8 mouse cellular contexts compared by ENCODE assay signal in the genomic region with DNA sequence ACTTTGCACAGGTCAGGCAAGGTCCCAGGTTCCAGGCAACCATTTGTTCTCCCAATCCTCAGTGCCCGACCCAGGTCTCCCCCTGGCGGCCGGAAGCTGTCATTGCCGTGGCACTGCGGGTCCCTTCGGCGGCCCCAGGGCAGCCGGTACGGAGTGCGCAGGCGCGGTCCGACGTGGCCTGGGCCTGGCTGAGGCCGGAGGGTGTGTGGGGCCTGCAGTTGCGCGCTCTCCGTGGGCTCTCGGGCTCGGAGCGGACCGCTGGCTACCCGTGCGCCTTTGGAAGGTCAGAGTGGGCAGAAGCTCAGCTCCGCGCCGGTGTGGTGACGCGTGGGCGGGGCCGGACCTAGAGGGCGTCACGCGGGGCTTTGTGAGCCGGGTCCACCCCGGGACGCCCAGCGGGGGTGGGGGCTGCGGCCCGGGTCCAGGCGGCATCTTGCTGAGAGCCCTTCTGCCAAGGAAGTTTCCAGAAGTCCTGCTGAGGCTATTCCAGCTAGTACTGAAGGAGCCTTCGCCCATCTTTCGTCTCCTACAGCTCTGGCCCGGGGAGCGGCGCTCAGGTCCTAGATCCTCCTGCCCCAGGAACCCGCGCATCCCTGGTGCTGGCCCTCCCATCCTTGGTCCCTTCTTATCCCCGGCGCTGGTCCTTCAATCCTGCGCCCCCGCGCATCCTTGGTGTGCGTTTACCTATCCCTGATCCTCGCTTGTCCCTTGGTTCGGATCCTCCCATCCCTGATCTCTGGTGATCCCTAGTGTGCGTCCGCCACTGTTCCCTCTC. TPM values are rescaled to one million over a fixed set of nuclear protein-coding genes. Genes with fewer than 3 reads are reported as not detected.
DNase-seq lines count a peak whose midpoint lies in the region; ATAC-seq lines count a peak whose summit lies in the region.

Spg20 (plus strand) TSS at position 174 of the 775 bp plus-strand sequence.

- H3K4me2 ChIP-seq in hindbrain, embryonic 15.5 days = peak within 1 kb of the TSS; percentile 75

- ATAC-seq in hindbrain, embryonic 15.5 days (ENCODE audit: low FRiP score, low read depth) = peak; percentile 96

- peak within 1 kb of the TSS; percentile 77 for H3K4me3 ChIP-seq in hindbrain, embryonic 15.5 days

- peak; percentile 87 for DNase-seq in R1 (ENCODE audit: low read depth, low spot score)
- peak; percentile 99 for DNase-seq in cerebellum, postnatal 25 days
- peak; percentile 95 to 98 for DNase-seq in frontal cortex, postnatal 36 days (ENCODE audit: low spot score in 2 of 2)
- peak; percentile 89 for DNase-seq in left cerebral cortex, adult 11 months (ENCODE audit: low spot score)
- DNase-seq in lung, postnatal 4 days = peak; percentile 94 to 97
- DNase-seq in retina, postnatal 7 days (ENCODE audit: low read depth, low spot score) = peak; percentile 86
- DNase-seq in urinary bladder, adult 2 months (ENCODE audit: low spot score) = peak; percentile 99

- no peaks in the 10 kb centered on the region for H3K27me3 ChIP-seq in hindbrain, embryonic 15.5 days

- H3K9ac ChIP-seq in hindbrain, embryonic 15.5 days = peak within 1 kb of the TSS; percentile 94

- peak within 1 kb of the TSS; percentile 88 for H3K27ac ChIP-seq in hindbrain, embryonic 15.5 days (replicated peaks)

- peaks cover 3% of the 10 kb centered on the region for H3K36me3 ChIP-seq in hindbrain, embryonic 15.5 days

- peaks cover 20% of the 10 kb centered on the region for H3K4me1 ChIP-seq in hindbrain, embryonic 15.5 days (replicated peaks)

- WGBS in hindbrain, embryonic 15.5 days = under 1% methylated on average over 55 of the region's 58 CpGs

- no peaks in the 10 kb centered on the region for H3K9me3 ChIP-seq in hindbrain, embryonic 15.5 days

RNA-seq across cellular contexts. Expression of gene Spg20, which starts in this region (rescaled TPM):
- 14.1 and 16.1 TPM in 2 replicates for polyA plus RNA-seq in hindbrain, embryonic 15.5 days (2015; fragmentation: Nextera tagmentation; extraction: Ambion mirVana)
- polyA plus RNA-seq in urinary bladder, adult 2 months (2012; rRNA removed) = 14.3 and 17.9 TPM in 2 replicates

Comparison
In these comparisons a context has a peak if more than half of its experiments do, and no peak if none do; other contexts are left out.
1. Peak in every context shown above with its lines: DNase-seq, ATAC-seq, H3K4me3 ChIP-seq and H3K27ac ChIP-seq.